Mouse (Mus musculus): ENCODE data around the gene Rps21. TPM values are rescaled to one million over a fixed set of nuclear protein-coding genes. Genes with fewer than 3 reads are reported as not detected.

Rps21 gene
- polyA plus RNA-seq, 1 experiment from 2014 or later: 468 TPM

- Histone ChIP-seq H3K27ac (ENCODE audit: low read depth, low read length) (no peak overlapping the region), H3K9me3 (ENCODE audit: control insufficient read depth, low read length) (no peaks in the 10 kb centered on the region), H3K4me1 (replicated peaks; ENCODE audit: control insufficient read depth, insufficient read depth, low read length) (peaks cover 7% of the 10 kb centered on the region), H3K27me3 (ENCODE audit: control insufficient read depth, insufficient read depth, low read length) (peaks cover 2% of the 10 kb centered on the region; the same call in 1 of the 2 replicates), H3K36me3 (ENCODE audit: control insufficient read depth, insufficient read depth, low read length) (no peaks in the 10 kb centered on the region), H3K9ac (ENCODE audit: low read length) (no peak overlapping the region), H3K4me3 (ENCODE audit: low read depth, low read length) (no peak overlapping the region), H3K4me2 (ENCODE audit: low read depth, low read length, severe bottlenecking) (no peak overlapping the region)
- 82% methylated on average over 7 of the region's 7 CpGs for WGBS
- DNase-seq (ENCODE audit: low spot score) (no peak), ATAC-seq (replicated peaks; ENCODE audit: low FRiP score) (no peak)
Observed at GRCm38 (mm10) chr2:180270537-180271255, 13.5 kb downstream of the Rps21 start.

- Histone ChIP-seq H3K27me3 (ENCODE audit: control insufficient read depth, insufficient read depth, low read length) (peaks cover 2% of the 10 kb centered on the region; the same call in 1 of the 2 replicates), H3K4me3 (ENCODE audit: low read depth, low read length) (peak overlapping the region; percentile 84), H3K27ac (ENCODE audit: low read depth, low read length) (no peak overlapping the region), H3K9me3 (ENCODE audit: control insufficient read depth, low read length) (no peaks in the 10 kb centered on the region), H3K36me3 (ENCODE audit: control insufficient read depth, insufficient read depth, low read length) (no peaks in the 10 kb centered on the region), H3K9ac (ENCODE audit: low read length) (peak overlapping the region; percentile 16; the same call in 1 of the 2 replicates), H3K4me1 (replicated peaks; ENCODE audit: control insufficient read depth, insufficient read depth, low read length) (peaks cover 7% of the 10 kb centered on the region), H3K4me2 (ENCODE audit: low read depth, low read length, severe bottlenecking) (peak overlapping the region; percentile 94)
- no peak for ATAC-seq (replicated peaks; ENCODE audit: low FRiP score)
- 76% methylated on average over 5 of the region's 5 CpGs for WGBS
- DNase-seq (ENCODE audit: low spot score): no peak
Observed at GRCm38 (mm10) chr2:180271804-180272395, 14.7 kb downstream of the Rps21 start.

DNA sequence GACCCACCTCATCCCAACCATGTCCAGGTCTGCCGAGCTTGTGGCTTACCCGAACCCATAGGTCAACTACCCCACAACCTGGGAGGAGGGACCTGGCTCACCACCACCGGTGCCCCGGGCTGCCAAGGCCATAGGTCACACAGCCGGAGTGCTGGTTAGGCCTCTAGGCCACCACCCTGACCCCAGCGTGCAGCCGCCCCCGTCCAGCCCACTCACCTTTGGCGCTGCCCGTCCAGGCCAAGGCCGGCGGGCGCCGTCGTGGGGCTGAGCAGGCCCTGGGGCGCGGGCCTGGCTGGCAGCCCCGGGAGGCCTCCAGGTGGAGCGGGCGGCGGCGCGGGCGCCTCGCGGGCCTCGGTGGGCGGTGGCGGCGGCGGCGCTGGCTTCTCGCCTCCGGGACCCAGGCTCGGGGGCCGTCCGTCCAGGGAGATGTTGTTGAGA is 15.7 kb downstream of the Rps21 start:
- Histone ChIP-seq H3K27me3 (ENCODE audit: control insufficient read depth, insufficient read depth, low read length) (peaks cover 2% of the 10 kb centered on the region; the same call in 1 of the 2 replicates), H3K9me3 (ENCODE audit: control insufficient read depth, low read length) (no peaks in the 10 kb centered on the region), H3K4me3 (ENCODE audit: low read depth, low read length) (peak overlapping the region; percentile 84), H3K9ac (ENCODE audit: low read length) (peak overlapping the region; percentile 86), H3K4me1 (replicated peaks; ENCODE audit: control insufficient read depth, insufficient read depth, low read length) (peaks cover 7% of the 10 kb centered on the region), H3K36me3 (ENCODE audit: control insufficient read depth, insufficient read depth, low read length) (no peaks in the 10 kb centered on the region), H3K4me2 (ENCODE audit: low read depth, low read length, severe bottlenecking) (peak overlapping the region; percentile 94), H3K27ac (ENCODE audit: low read depth, low read length) (no peak overlapping the region)
- WGBS: under 1% methylated on average over 25 of the region's 37 CpGs
- DNase-seq (ENCODE audit: low spot score) (no peak), ATAC-seq (replicated peaks; ENCODE audit: low FRiP score) (peak; percentile 31)

- Histone ChIP-seq H3K9ac (ENCODE audit: low read length) (peak within 1 kb of the TSS; percentile 86), H3K4me2 (ENCODE audit: low read depth, low read length, severe bottlenecking) (peak within 1 kb of the TSS; percentile 94), H3K9me3 (ENCODE audit: control insufficient read depth, low read length) (no peaks in the 10 kb centered on the region), H3K27ac (ENCODE audit: low read depth, low read length) (no peak within 1 kb of the TSS), H3K36me3 (ENCODE audit: control insufficient read depth, insufficient read depth, low read length) (no peaks in the 10 kb centered on the region), H3K4me3 (ENCODE audit: low read depth, low read length) (peak within 1 kb of the TSS; percentile 84), H3K27me3 (ENCODE audit: control insufficient read depth, insufficient read depth, low read length) (peaks cover 2% of the 10 kb centered on the region; the same call in 1 of the 2 replicates), H3K4me1 (replicated peaks; ENCODE audit: control insufficient read depth, insufficient read depth, low read length) (peaks cover 7% of the 10 kb centered on the region)
- peak; percentile 98 for DNase-seq (ENCODE audit: low spot score)
- peak; percentile 93 for ATAC-seq (replicated peaks; ENCODE audit: low FRiP score)
- 8% methylated on average over 67 of the region's 68 CpGs for WGBS
Observed at GRCm38 (mm10) chr2:180273394-180274244, 16.4 kb downstream of the Rps21 start, which contains the start of gene Cables2. TSS of gene Cables2 (minus strand) at chr2:180273496.

DNA sequence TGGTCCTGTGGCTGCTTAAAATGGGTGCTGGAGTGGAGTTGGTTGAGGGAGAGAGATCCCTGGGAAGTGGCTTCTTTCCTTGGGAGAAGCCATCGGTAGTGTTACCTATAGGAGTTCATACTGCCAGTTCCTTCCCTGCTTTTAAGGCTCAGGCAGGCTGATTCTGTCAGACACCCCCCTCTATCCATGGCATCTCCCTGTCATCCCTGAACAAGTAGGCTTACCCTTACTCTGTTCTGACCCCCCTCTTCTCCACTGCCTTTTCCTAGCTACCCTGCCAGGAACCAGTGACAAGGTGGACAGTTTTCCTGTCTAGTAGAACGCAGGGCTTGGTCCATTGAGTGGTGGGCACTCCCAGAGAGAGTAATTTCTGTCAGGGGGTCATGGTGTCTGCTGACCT is 17.3 kb downstream of the Rps21 start:
- Histone ChIP-seq H3K4me2 (ENCODE audit: low read depth, low read length, severe bottlenecking) (no peak overlapping the region), H3K9ac (ENCODE audit: low read length) (no peak overlapping the region), H3K9me3 (ENCODE audit: control insufficient read depth, low read length) (no peaks in the 10 kb centered on the region), H3K36me3 (ENCODE audit: control insufficient read depth, insufficient read depth, low read length) (no peaks in the 10 kb centered on the region), H3K27ac (ENCODE audit: low read depth, low read length) (no peak overlapping the region), H3K4me3 (ENCODE audit: low read depth, low read length) (no peak overlapping the region), H3K27me3 (ENCODE audit: control insufficient read depth, insufficient read depth, low read length) (peaks cover 2% of the 10 kb centered on the region; the same call in 1 of the 2 replicates), H3K4me1 (replicated peaks; ENCODE audit: control insufficient read depth, insufficient read depth, low read length) (peaks cover 7% of the 10 kb centered on the region)
- WGBS: 83% methylated on average over 2 of the region's 2 CpGs
- ATAC-seq (replicated peaks; ENCODE audit: low FRiP score) (no peak), DNase-seq (ENCODE audit: low spot score) (no peak)

DNA sequence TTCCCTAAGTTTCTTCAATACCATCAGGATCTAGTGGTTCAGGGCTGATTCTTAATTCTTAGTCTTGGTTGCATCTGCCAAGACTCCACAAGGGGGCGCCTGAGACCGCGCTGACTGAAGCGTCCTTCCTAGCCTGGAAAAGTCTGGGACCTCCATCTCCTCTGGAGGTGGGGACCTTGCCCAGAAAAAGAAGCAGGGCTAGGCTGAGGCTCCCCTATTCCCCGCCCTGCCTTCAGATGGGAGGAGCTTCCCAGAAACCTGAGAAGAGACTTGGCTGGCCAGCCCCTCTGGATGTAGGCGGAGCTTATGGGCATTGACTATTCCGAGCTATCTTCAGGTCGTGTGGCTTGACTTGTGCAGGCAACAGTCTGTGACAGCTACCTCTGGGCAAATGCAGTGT is 18.7 kb downstream of the Rps21 start:
- ATAC-seq (replicated peaks; ENCODE audit: low FRiP score): peak; percentile 32; the same call in 1 of the 2 replicates

DNA sequence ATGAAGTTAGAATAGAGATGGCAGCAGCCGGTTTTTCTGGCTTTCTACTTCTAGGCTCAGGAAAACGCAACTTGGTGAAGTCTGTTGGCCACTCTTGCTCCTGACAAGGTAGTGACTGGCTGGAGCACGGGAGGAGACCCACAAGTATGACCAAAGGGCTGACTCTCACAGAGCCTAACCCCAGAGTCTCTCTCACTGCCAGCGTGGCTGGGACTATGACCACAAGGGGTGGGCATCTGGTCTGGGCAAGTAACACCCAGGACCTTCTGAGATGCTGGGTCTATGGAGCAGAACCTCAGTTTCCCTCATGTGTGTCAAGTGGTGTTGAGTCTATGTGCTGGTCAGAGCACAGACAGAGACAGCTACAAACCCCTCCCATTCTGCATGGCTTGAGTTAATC is 19.2 kb downstream of the Rps21 start:
- Histone ChIP-seq H3K9me3 (ENCODE audit: control insufficient read depth, low read length) (no peaks in the 10 kb centered on the region), H3K9ac (ENCODE audit: low read length) (no peak overlapping the region), H3K27ac (ENCODE audit: low read depth, low read length) (no peak overlapping the region), H3K4me1 (replicated peaks; ENCODE audit: control insufficient read depth, insufficient read depth, low read length) (peaks cover 7% of the 10 kb centered on the region), H3K27me3 (ENCODE audit: control insufficient read depth, insufficient read depth, low read length) (peaks cover 2% of the 10 kb centered on the region; the same call in 1 of the 2 replicates), H3K4me2 (ENCODE audit: low read depth, low read length, severe bottlenecking) (no peak overlapping the region), H3K36me3 (ENCODE audit: control insufficient read depth, insufficient read depth, low read length) (no peaks in the 10 kb centered on the region), H3K4me3 (ENCODE audit: low read depth, low read length) (no peak overlapping the region)
- 63% methylated on average over 4 of the region's 4 CpGs for WGBS
- ATAC-seq (replicated peaks; ENCODE audit: low FRiP score): no peak
- no peak for DNase-seq (ENCODE audit: low spot score)

More for the DNA sequence above, 18.7 kb downstream of the Rps21 start:
- peaks cover 2% of the 10 kb centered on the region; the same call in 1 of the 2 replicates for H3K27me3 ChIP-seq (ENCODE audit: control insufficient read depth, insufficient read depth, low read length)
- no peak overlapping the region for H3K27ac ChIP-seq (ENCODE audit: low read depth, low read length)
- no peaks in the 10 kb centered on the region for H3K36me3 ChIP-seq (ENCODE audit: control insufficient read depth, insufficient read depth, low read length)
- no peak overlapping the region for H3K4me3 ChIP-seq (ENCODE audit: low read depth, low read length)
- H3K9me3 ChIP-seq (ENCODE audit: control insufficient read depth, low read length): no peaks in the 10 kb centered on the region
- 1% methylated on average over 8 of the region's 8 CpGs for WGBS
- peak; percentile 91 for DNase-seq (ENCODE audit: low spot score)
- no peak overlapping the region for H3K4me2 ChIP-seq (ENCODE audit: low read depth, low read length, severe bottlenecking)
- peaks cover 7% of the 10 kb centered on the region for H3K4me1 ChIP-seq (replicated peaks; ENCODE audit: control insufficient read depth, insufficient read depth, low read length)
- no peak overlapping the region for H3K9ac ChIP-seq (ENCODE audit: low read length)

GRCm38 (mm10) chr2:180276851-180277259 is 19.7 kb downstream of the Rps21 start:
- no peaks in the 10 kb centered on the region for H3K9me3 ChIP-seq (ENCODE audit: control insufficient read depth, low read length)
- H3K36me3 ChIP-seq (ENCODE audit: control insufficient read depth, insufficient read depth, low read length): no peaks in the 10 kb centered on the region
- DNase-seq (ENCODE audit: low spot score) (no peak), ATAC-seq (replicated peaks; ENCODE audit: low FRiP score) (no peak)
- WGBS: 76% methylated on average over 8 of the region's 8 CpGs
- H3K27ac ChIP-seq (ENCODE audit: low read depth, low read length): no peak overlapping the region
- H3K4me3 ChIP-seq (ENCODE audit: low read depth, low read length): no peak overlapping the region
- peaks cover 2% of the 10 kb centered on the region; the same call in 1 of the 2 replicates for H3K27me3 ChIP-seq (ENCODE audit: control insufficient read depth, insufficient read depth, low read length)
- no peak overlapping the region for H3K9ac ChIP-seq (ENCODE audit: low read length)
- peaks cover 5% of the 10 kb centered on the region for H3K4me1 ChIP-seq (replicated peaks; ENCODE audit: control insufficient read depth, insufficient read depth, low read length)
- H3K4me2 ChIP-seq (ENCODE audit: low read depth, low read length, severe bottlenecking): no peak overlapping the region

Measured in forebrain, embryonic 11.5 days (tissue).